Mouse (Mus musculus): ENCODE measurements at regions not wholly inside any gene's neighbourhood (a gene's known extent, or its start where the extent isn't known, plus 50 kb on each side); places are given as distances from the start of the nearest gene placed in this dataset.

DNA sequence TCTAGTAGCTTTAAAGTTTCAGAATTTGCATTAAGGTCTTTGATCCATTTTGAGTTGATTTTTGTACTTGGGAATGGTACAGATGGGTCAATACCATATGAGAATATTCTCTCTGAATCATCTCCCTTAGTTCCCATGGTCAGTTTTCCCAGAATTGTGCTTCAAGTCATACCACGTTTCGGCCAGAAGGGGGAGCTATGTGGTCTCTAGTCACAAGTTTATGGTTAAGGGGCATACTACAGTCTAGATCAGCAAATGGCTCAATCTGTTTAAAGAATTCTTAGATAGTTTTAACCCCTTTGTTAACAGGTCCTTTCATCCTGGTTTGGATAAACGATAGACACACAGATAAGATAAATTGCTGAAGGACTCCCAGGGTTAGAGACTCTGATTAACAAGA, 78.7 kb upstream of the A2m start:
- TF ChIP-seq MAX (IDR thresholded peaks at IDR 0.05), result no peak
- TF ChIP-seq CTCF (IDR thresholded peaks at IDR 0.05; ENCODE audit: control insufficient read depth, insufficient read depth, insufficient read length), result no peak
- no peak for TF ChIP-seq USF1 (IDR thresholded peaks at IDR 0.05; ENCODE audit: low read depth)
- TF ChIP-seq MYOG (IDR thresholded peaks at IDR 0.05; ENCODE audit: control insufficient read depth, extremely low read depth, insufficient read length), result no peak
- TF ChIP-seq MYOD1 (IDR thresholded peaks at IDR 0.05; ENCODE audit: control insufficient read depth, insufficient read length, low read depth), result no peak

All from C2C12 (cell line).